Mouse (Mus musculus): ENCODE results near the gene Card9. TPM values are rescaled to one million over a fixed set of nuclear protein-coding genes. Genes with fewer than 3 reads are reported as not detected.
A peak's percentile ranks its signal among the peaks of the same experiment; 100 is the strongest.

Gene Card9
- total RNA-seq, 2 experiments from 2014 or later, result 42.6 to 141 TPM

GRCm38 (mm10) chr2:26330056-26330468 is 30.7 kb downstream of the Card9 start:
- no peak for ATAC-seq (ENCODE audit: poor library complexity, severe bottlenecking)

- no peak for ATAC-seq (ENCODE audit: poor library complexity, severe bottlenecking)
Measured at GRCm38 (mm10) chr2:26329402-26329801, 31.3 kb downstream of the Card9 start.

GRCm38 (mm10) chr2:26327852-26328251 is 32.9 kb downstream of the Card9 start:
- ATAC-seq (ENCODE audit: poor library complexity, severe bottlenecking), result no peak; the same call in 1 of the 2 replicates

- ATAC-seq (ENCODE audit: poor library complexity, severe bottlenecking), result peak; percentile 74
Measured at GRCm38 (mm10) chr2:26325386-26326181, 35.1 kb downstream of the Card9 start.

GRCm38 (mm10) chr2:26324917-26325316 is 35.8 kb downstream of the Card9 start:
- ATAC-seq (ENCODE audit: poor library complexity, severe bottlenecking), result no peak

- ATAC-seq (ENCODE audit: poor library complexity, severe bottlenecking), result no peak
Measured at GRCm38 (mm10) chr2:26323589-26324325, 37.0 kb downstream of the Card9 start.

- ATAC-seq (ENCODE audit: poor library complexity, severe bottlenecking), result no peak
Measured at GRCm38 (mm10) chr2:26320245-26321185, 40.2 kb downstream of the Card9 start.

- ATAC-seq (ENCODE audit: poor library complexity, severe bottlenecking), result no peak
Measured at GRCm38 (mm10) chr2:26319519-26320244, 41.0 kb downstream of the Card9 start.

GRCm38 (mm10) chr2:26319109-26319508 is 41.6 kb downstream of the Card9 start:
- ATAC-seq (ENCODE audit: poor library complexity, severe bottlenecking), result no peak

- ATAC-seq (ENCODE audit: poor library complexity, severe bottlenecking), result no peak
Measured at GRCm38 (mm10) chr2:26317991-26318672, 42.6 kb downstream of the Card9 start.

GRCm38 (mm10) chr2:26317371-26317770 is 43.3 kb downstream of the Card9 start:
- ATAC-seq (ENCODE audit: poor library complexity, severe bottlenecking), result no peak

- ATAC-seq (ENCODE audit: poor library complexity, severe bottlenecking), result no peak
Measured at GRCm38 (mm10) chr2:26316576-26317246, 44.0 kb downstream of the Card9 start.

- peak; percentile 25; the same call in 1 of the 2 replicates for ATAC-seq (ENCODE audit: poor library complexity, severe bottlenecking)
Measured at GRCm38 (mm10) chr2:26315925-26316311, 44.8 kb downstream of the Card9 start.

- peak; percentile 75 for ATAC-seq (ENCODE audit: poor library complexity, severe bottlenecking)
Measured at GRCm38 (mm10) chr2:26315072-26315924, 45.4 kb downstream of the Card9 start, which contains the start of gene Gpsm1. Gene Gpsm1, plus strand, starts transcription at chr2:26315515.

GRCm38 (mm10) chr2:26314281-26315071 is 46.2 kb downstream of the Card9 start:
- no peak for ATAC-seq (ENCODE audit: poor library complexity, severe bottlenecking)

- no peak for ATAC-seq (ENCODE audit: poor library complexity, severe bottlenecking)
Measured at GRCm38 (mm10) chr2:26313394-26313793, 47.3 kb downstream of the Card9 start.

- peak; percentile 52 for ATAC-seq (ENCODE audit: poor library complexity, severe bottlenecking)
Measured at GRCm38 (mm10) chr2:26312812-26313211, 47.9 kb downstream of the Card9 start.

Measured in megakaryocyte, adult 5-6 weeks (primary cell).